Mouse (Mus musculus): ENCODE results near the gene Mcoln1.

The Mcoln1 gene

DNA sequence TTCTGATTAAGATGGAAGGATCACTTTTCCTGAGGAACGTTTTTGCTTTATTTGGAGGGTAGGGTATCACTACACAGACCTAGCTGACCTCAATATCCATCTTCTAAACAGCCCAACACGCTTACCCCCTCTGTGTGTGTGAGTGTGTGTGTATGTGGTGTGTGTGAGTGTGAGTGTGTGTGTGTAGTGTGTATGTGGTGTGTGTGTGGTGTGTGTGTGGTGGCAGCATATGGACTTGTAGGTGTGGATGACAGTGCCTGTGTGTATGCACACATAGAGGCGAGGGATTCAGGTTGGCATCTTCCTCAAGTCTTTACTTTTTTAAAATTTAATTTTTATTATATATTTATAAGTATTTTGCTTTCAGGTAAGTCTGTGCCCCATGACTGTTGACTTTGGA lies 1.7 kb upstream of the Mcoln1 start:
- DNase-seq (ENCODE audit: low spot score): no peak

DNA sequence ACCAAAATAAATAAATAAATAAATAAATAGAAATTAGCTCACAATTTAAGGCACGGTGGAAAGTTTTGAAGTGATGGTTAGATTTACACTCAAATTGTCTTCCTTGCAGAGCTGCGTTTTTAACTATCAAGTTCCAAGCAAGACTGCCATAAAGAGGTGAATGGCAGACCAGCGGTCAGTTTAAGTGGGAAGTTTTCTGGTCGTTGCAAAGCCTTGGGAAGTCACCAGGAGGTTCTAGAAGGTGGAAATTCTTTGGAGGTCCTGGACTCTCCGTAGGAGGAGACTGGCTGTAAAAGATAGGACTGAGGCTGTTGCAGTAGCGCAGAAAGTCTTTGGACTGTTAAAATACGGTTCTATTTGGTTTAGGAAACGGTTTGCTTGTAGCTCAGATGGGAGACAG lies 506 bp upstream of the Mcoln1 start:
- no peak for DNase-seq (ENCODE audit: low spot score)

DNA sequence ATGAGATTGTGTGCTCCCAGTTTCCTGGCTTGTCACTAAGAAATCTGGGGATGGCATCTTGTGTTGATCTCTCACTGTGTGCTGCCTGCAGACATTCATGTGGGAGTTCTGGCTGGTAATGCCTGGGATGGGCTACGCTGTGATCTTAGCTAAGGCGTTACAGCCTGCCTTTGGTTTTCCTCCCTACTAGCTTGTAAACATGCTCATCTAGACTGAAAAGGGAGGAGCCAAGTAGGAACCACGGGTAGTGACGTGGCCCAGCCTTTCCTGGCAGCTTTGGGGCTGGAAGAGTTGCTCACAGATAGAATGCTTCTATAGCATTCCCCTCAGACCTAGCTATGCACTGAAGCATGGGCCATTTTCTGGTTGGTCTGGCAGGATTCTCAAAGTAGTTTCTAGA lies 2.0 kb downstream of the Mcoln1 start:
- DNase-seq (ENCODE audit: low spot score): no peak

DNA sequence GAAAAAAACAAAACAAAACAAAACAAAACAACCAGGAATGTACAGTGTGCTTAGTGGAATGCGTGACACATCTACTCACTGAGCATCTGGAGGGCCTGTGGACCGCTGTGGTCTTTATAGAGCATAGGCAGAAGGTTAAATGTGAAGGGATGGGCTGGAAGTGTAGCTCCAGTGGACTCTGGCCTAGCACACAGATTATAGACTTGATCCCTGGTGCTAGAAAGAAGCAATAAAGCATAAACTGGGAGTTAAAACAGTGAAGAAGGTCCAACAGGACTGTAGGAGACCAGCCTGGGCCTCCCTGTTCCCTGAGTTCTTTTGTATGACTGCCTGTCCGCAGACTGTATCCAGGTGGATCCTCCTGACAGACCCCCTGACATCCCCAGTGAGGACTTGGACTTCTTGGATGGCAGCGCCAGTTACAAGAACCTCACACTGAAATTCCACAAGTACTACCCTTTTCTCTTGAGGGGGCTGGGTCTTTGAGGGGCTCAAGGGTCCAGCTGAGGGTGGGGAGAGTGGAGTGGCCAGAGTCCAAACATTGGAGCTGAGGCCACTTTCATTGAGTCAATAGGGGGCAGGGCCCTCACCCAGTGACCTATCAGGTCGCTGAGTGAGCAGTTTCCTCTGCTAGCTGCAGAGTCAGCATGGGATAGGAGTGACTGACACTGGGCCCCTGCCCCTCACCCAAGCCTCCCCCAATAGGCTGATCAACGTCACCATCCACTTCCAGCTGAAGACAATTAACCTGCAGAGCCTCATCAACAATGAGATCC lies 7.9 kb downstream of the Mcoln1 start:
- no peak for DNase-seq (ENCODE audit: low spot score)

DNA sequence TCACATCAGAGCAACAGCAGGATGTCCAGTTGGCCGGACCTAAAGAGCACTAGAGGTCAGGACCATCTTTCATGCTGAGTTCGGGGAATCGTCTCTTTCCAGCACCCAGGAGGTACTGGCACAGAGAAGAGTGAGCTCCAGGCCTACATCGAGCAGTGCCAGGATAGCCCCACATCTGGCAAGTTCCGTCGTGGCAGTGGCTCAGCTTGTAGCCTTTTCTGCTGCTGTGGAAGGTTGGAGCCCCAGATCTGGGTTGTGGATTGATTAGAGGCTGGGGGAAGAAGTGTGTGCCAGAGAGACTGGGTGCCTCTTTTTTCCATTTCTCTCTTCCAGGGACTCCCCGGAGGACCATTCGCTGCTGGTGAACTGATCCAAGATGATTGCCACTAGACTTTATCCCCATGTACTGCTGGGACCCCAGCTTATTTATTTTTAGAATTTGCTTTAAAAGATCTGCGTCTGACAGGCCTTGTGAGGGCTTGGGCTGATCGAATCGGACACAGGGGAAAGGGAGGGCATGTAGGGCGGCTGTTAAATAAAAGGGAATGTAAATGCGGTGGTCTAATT lies 14.5 kb downstream of the Mcoln1 start:
- no peak for DNase-seq (ENCODE audit: low spot score)

DNA sequence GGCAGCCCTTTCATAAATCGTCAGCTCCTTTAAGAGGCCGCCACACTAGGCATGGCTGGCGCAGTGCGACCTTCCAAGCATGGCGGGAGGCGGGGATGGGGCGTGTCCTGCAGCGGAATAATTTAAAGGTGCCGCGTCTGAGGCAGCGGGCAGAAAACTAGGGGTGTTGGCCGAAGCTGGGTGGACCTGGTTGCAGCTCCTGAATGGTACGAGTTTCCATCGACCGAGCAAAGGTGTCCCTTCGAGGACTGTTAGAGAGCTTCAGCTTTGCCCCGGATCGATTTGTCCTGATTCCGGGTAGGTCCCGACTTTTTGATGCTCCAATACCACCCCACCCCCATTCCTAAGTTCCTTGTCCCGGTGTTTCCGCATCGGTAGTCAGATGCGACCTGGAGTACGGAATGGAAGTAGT lies 15.0 kb downstream of the Mcoln1 start, which contains the start of gene Pnpla6:
TSS of gene Pnpla6 (plus strand) at position 125 of the 412 bp plus-strand sequence.
- peak; percentile 84 for DNase-seq (ENCODE audit: low spot score)

DNA sequence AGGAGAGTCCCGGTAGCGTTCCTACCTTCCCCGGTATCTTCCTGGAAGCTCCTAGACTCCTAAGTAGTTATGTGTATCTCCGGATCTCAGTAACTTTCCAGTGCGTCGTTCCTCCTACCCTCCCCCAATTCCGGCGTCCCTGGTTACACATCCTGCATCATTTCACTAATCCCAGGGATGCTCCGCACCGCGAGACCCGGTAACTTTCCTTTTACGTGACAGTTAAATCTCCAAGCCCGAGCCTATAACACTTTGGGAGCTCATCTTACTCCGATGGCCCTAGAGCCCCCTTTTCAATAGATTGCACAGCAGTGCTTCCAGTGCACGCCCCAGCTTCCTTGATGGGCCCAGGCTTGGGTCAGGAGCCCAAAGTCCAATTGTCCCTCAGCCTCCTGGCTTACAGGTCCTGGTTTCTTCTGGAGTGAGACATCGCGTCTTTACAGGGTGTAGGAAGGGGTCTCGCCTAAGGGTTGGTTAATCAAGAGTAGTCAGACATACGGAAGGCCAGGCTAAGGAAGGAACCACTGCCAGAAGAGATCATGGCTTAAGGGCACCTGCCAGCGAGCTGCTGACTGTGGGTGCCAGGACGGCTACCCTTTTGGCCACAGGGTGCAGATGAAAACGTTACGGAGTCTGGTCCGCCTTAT lies 15.6 kb downstream of the Mcoln1 start:
- peak; percentile 64 for DNase-seq (ENCODE audit: low spot score)

DNA sequence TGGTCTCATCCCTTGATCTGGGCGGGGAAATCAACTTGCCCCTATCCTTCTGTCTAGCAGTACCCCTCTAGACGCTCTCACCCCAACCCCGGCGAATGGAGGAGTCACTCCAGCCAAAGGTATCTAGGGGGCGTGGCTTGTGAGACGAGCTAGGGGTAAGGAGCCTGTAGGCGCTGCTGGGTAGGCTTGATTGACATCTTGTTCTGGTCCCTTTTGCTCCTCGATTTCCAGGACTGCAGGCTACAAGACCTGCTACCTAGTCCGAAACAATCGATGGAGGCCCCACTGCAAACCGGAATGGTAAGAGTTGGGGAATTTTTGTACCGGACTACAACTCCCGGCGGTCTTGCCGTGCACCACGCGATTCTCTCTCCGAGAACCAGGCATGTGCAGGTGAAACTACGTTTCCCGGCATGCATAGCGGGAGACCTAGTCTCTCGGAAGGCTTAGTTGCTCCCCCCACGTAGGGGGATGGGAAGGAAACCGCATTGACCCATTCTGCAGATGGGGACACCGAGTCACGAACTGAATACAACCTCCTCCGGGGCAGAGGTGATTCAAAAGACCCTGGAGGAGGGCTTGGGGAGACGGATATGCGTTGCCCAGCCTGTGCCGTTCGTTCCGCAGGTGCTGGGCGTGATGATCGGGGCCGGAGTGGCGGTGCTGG lies 16.3 kb downstream of the Mcoln1 start:
- peak; percentile 89 for DNase-seq (ENCODE audit: low spot score)

DNA sequence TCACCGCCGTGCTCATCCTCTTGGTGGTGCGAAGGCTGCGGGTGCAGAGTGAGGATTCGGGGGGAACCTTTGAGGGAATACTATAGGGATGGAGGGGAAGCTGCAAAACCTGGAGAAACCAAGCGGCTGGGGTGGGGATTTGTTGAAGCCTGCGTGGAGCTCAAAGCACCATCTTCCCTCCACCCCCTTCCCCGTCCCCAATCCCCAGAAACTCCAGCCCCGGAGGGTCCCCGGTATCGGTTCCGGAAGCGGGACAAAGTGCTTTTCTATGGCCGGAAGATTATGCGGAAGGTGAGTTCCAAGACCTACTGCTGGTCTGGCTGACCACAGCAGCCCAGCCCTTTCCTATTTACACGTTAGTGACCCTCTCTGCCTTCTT lies 16.8 kb downstream of the Mcoln1 start:
- DNase-seq (ENCODE audit: low spot score): no peak

DNA sequence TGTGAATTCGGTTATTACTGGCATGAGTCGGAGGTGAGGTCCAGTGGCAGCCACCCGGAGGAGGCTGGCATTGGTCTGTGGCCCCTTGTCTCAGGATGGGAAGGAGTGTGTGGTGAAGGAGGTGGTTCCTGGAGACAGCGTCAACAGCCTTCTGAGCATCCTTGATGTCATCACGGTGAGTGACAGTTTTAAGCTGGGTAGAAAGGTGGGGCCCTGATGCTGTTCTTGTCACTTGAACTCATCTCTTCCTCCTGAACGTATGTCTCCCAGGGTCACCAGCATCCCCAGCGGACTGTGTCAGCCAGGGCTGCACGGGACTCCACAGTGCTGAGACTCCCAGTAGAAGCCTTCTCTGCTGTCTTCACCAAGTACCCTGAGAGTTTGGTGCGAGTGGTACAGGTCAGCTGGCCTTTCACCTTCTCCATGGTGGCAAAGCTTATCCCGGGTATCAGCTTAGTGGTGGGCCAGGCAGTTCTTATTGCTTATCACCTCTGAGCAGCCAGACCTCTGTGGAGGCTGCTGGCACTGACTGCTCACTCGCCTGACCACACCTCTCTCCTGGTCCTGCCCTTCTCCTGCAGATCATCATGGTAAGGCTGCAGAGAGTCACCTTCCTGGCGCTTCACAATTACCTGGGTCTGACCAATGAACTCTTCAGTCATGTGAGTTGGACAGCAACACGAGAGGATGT lies 21.9 kb downstream of the Mcoln1 start:
- no peak for DNase-seq (ENCODE audit: low spot score)

DNA sequence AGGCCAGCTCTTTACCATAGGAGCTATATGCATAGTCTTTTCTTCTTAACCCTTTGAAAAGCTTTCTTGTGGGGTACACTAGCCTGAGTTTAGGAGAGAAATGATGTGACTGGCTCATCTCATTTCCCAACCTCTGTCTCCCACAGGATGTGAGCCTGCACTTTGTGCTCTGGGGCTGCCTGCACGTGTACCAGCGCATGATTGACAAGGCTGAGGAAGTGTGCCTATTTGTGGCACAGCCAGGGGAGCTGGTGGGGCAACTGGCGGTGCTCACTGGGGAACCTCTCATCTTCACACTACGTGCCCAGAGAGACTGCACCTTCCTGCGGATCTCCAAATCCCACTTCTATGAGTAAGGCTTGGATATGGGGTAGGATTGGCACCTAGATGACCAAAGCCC lies 30.6 kb downstream of the Mcoln1 start:
- no peak for DNase-seq (ENCODE audit: low spot score)

DNA sequence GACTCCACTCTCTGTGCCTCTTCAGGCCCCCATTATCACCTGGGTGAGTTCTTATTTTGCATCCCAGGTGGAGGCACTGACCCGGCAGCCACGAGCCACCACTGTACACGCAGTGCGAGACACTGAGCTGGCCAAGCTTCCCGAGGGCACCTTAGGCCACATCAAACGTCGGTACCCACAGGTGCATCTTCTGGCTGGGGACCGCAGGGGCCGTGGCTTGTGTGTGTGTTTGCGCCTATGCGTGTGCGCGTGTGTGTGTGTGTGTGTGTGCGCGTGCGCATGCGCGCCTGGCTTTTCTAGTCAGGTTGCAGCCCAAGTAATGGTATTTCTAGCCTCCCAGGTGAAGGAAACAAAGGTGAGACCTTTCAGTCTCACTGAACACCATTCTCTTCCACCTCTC lies 31.7 kb downstream of the Mcoln1 start:
- DNase-seq (ENCODE audit: low spot score): no peak

DNA sequence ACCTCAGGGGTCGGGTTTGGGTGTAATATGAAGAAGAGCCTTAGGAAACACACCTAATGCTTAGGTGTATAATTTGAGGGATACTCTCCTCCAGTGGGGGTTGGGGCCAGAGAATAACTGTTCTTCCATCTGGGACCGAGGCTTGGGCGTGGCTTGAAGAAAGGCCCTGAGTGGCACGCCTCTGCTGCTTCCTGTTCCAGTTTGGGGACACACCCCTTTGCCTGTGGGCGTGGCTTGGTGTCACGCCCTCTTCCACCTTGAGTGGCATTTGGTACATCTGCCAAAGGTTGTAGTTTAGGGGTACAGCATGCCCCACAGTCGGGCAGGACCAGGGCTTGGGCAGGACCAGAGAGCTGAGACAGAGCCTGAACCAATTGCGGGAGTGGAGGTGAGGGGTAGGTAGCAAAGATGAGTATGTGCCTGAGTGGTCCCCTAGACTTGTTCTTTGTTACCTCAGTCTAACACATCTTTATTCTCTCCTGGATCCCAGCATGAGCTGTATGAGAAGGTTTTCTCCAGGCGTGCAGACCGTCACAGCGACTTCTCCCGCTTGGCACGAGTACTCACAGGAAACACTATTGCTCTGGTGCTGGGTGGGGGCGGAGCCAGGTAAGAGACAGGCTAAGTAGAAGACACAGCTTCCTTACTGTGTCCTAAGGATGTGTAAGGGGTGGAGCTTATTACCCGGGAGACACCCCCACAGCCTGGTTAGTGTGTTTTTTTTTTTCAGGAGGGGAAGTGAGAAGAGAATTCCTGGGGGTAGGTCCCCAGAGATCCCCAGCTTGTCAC lies 36.0 kb downstream of the Mcoln1 start:
- DNase-seq (ENCODE audit: low spot score): no peak

DNA sequence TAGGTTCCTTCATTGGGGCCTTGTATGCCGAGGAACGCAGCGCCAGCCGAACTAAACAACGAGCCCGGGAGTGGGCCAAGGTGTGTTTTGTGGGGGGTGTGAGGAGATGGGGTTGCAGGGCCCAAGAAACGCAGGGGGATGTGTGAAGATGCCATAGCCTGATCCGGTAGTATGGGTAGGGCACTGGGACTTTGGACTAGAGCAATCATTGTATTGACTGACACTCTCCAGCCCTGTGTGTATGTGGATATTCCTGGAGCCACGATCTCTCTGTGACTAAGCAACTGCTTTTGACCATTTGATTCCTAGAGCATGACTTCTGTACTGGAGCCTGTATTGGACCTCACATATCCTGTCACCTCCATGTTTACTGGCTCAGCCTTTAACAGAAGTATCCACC lies 36.7 kb downstream of the Mcoln1 start:
- DNase-seq (ENCODE audit: low spot score): no peak

DNA sequence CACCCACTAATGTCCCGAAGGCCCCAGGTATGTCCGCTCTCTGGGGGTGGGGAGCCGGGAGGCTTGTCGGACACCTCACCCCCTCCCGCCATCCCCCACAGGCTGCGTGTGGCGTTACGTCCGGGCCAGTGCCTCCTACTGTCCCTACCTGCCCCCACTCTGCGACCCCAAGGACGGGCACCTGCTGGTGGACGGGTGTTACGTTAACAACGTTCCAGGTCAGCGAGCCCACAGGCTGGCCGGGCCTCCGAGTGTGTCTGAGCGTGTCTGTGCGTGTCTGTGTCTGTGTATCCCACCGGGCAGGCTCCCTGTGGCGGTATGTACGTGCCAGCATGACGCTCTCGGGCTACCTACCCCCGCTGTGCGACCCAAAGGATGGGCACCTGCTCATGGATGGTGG lies 37.4 kb downstream of the Mcoln1 start:
- no peak for DNase-seq (ENCODE audit: low spot score)

DNA sequence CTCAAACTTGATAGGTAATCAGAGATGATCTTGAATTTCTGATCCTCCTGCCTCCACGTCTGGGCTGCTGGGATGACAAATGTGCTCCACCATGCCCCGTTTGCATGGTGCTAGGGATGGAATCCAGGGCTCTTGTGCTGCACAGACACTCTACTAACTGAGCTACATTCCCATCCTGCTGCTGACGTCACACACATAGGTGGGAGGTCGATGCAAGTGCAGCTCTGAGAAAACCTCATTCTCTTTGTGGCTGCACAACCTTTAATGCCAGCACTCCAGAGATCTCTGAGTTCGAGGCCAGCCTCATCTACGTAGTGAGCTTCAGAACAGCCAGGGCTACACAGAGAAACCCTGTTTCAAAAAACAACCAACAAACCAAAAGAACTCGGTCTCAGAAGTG lies 38.9 kb downstream of the Mcoln1 start:
- DNase-seq (ENCODE audit: low spot score): no peak

DNA sequence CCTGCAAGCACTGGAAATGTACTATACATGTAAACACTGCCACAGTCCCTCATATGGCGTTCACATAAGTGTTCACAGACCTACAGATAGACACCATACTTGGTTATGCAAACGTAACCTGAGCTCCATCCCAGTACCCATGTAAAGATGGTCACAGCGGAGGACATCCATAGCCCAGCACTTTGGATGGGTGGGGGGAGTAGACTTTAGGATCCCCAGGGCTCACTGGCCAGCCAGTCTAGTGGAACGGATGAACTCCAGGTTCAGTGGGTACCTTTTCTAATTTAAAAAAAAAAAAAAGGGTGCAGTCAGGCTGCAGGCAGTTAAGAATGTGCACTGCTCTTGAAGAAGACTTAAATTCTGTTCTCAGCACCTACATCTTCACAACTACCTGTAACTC lies 39.8 kb downstream of the Mcoln1 start:
- DNase-seq (ENCODE audit: low spot score): no peak

DNA sequence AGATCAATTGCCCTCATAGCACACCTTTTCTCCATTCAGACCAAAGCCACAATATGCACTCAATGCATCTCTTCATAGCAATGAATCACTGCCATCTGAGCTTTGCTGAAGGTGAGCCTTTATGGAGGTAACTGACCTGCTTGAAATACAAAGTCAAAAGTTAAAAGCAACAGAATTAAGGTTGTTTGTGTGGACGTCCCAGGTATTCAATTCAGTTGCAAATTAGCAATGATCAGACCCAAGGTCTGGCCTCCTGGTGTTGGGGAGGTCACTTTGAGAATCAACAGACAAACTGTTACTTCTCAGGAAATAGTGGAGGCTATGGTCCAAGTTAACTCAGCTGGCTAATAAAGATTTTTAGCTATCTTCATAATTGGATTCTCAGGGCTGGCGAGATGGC lies 46.3 kb downstream of the Mcoln1 start:
- no peak for DNase-seq (ENCODE audit: low spot score)

DNA sequence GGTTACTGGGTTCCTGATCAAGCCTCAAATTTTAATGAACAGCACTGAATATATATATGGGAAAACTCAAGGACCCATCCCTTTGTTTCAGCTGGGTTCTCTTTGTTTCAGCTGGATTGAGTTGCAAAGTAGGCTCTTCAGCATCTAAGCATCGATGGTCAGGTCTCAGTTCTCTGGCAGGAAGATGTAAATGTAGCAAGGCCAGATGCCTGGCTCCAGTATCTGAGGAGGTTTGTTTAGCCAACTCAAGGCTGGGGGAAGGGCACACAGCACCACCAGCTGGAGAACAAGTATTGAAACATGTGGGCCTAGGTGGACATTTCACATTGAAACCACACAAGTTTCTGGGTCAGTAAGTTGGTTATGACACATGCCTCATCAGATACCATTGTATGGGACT lies 52.0 kb downstream of the Mcoln1 start:
- no peak for DNase-seq (ENCODE audit: low spot score)

DNA sequence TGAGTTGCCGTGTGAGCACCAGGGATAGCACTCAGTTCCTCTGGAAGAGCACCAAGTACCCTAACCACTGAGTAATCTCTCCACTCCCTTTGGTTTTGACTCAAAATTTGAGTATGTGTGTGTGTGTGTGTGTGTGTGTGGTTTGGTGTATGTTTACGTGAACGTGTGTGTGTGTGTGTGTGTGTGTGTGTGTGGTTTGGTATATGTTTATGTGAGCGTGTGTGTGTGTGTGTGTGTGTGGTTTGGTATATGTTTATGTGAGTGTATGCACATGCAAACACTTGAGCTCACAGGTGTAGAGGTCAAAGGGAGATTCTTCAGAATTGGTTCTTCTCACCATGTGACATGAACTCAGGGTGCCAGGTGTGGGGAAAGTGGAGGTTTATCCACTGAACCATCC lies 55.9 kb downstream of the Mcoln1 start:
- no peak for DNase-seq (ENCODE audit: low spot score)

Measured in retina, embryonic 14.5 days (tissue).